Mouse (Mus musculus) G1E (cell line): ENCODE data around the gene Tnni3. TPM values are rescaled to one million over a fixed set of nuclear protein-coding genes. Genes with fewer than 3 reads are reported as not detected.
"Not testable (repeated sequence)": the region's sequence is repeated elsewhere in the genome, so short reads cannot be mapped to it uniquely, and the experiment has no call there.

ENCODE experiments used
- ATAC-seq: 2 replicates; pipeline ENCODE4 v1.8.0; 2016; ENCODE audit warnings: mild to moderate bottlenecking; ENCODE audit not compliant: insufficient number of reproducible peaks, poor library complexity, low FRiP score, severe bottlenecking; ENCODE audit errors: extremely low read depth
- DNase-seq: peaks from one replicate; pipeline ENCODE4 v3.0.0; 2012; ENCODE audit warnings: low spot score
- H3K27me3 ChIP-seq: 2 replicates; pipeline ENCODE4 v1.6.1; 2012; ENCODE audit warnings: mild to moderate bottlenecking, low read length, inconsistent platforms; ENCODE audit not compliant: insufficient read depth
- H3K36me3 ChIP-seq: replicated peaks from 2 replicates; pipeline ENCODE3; 2012; ENCODE audit warnings: mild to moderate bottlenecking, inconsistent platforms
- H3K4me1 ChIP-seq: 2 replicates; pipeline ENCODE4 v1.6.1; 2012; ENCODE audit warnings: low read depth, low read length, inconsistent platforms, mixed read lengths; ENCODE audit not compliant: insufficient read depth
- H3K4me3 ChIP-seq: 2 replicates; pipeline ENCODE4 v1.5.1; 2012; ENCODE audit warnings: low read depth, mild to moderate bottlenecking, inconsistent platforms, low read length, moderate library complexity, mixed read lengths
- H3K9me3 ChIP-seq: replicated peaks from 2 replicates; pipeline ENCODE4 v1.6.1; 2012; ENCODE audit warnings: inconsistent platforms
- CTCF ChIP-seq: IDR thresholded peaks from 2 replicates; pipeline ENCODE4 v1.5.1; 2012; ENCODE audit warnings: low read depth, low read length, inconsistent platforms, mixed read lengths
- GATA1 ChIP-seq: IDR thresholded peaks from 2 replicates; pipeline ENCODE4 v1.6.1; 2012; ENCODE audit warnings: borderline replicate concordance, low read length, inconsistent platforms, mixed read lengths
- GATA2 ChIP-seq: IDR thresholded peaks from 2 replicates; pipeline ENCODE4 v1.6.1; 2012; ENCODE audit warnings: low read depth, low read length, inconsistent platforms, borderline replicate concordance
- POLR2AphosphoS5 ChIP-seq: IDR thresholded peaks from 2 replicates; pipeline ENCODE4 v1.6.1; 2012; ENCODE audit warnings: low read depth, low read length, inconsistent platforms; ENCODE audit not compliant: insufficient replicate concordance
- TAL1 ChIP-seq: conservative IDR thresholded peaks from 2 replicates; pipeline ENCODE4 v1.6.1; 2012; ENCODE audit warnings: low read depth, low read length, inconsistent platforms, mixed read lengths
- polyA plus RNA-seq: library from polyadenylated mRNA; stranded (reverse); fragments of >175 nt; gene quantifications from 2 replicates; pipeline ENCODE4 v1.2.3, GENCODE M21; 2012
- total RNA-seq, 2 experiments: library from RNA; stranded (forward) in 1 of 2; stranded (reverse) in 1 of 2; fragments of 200-1000 nt in 1 of 2; fragments of >200 nt in 1 of 2; fragmentation: Nextera tagmentation in 1 of 2; gene quantifications; 2 replicates each; pipeline ENCODE4 v1.2.3; 2014 to 2017

Gene Tnni3
- total and polyA plus RNA-seq, 3 experiments, result 0.15 TPM; not detected in 2

DNA sequence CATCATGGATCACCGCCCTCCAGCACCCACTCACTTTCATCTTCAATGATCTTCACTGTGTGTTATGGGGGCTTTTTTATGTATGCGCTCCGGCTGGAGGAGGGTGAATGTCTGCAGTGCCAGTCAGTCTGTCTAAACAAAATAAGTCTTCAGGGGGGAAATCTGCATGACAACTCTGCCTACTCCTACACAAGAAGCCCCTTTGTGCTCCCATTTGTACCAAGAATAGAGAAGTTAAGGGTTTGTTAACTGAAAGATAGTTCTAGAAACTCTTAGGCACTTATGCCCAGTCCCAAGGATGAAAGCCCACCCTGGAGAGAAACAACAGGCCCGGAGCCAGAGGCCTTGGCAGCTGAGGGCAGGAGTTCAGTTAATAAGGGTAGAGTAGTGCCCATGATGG, 12.3 kb upstream of the Tnni3 start:
- no peak for TF ChIP-seq POLR2AphosphoS5
- no peak for TF ChIP-seq GATA1
- no peak for TF ChIP-seq GATA2
- TF ChIP-seq CTCF, result no peak
- no peak for TF ChIP-seq TAL1
- H3K4me1 ChIP-seq, result no peaks in the 10 kb centered on the region
- ATAC-seq (no peak), DNase-seq (no peak)
- H3K4me3 ChIP-seq, result no peak overlapping the region
- H3K27me3 ChIP-seq, result peaks cover 24% of the 10 kb centered on the region
- H3K9me3 ChIP-seq, result no peaks in the 10 kb centered on the region
- H3K36me3 ChIP-seq, result no peaks in the 10 kb centered on the region

DNA sequence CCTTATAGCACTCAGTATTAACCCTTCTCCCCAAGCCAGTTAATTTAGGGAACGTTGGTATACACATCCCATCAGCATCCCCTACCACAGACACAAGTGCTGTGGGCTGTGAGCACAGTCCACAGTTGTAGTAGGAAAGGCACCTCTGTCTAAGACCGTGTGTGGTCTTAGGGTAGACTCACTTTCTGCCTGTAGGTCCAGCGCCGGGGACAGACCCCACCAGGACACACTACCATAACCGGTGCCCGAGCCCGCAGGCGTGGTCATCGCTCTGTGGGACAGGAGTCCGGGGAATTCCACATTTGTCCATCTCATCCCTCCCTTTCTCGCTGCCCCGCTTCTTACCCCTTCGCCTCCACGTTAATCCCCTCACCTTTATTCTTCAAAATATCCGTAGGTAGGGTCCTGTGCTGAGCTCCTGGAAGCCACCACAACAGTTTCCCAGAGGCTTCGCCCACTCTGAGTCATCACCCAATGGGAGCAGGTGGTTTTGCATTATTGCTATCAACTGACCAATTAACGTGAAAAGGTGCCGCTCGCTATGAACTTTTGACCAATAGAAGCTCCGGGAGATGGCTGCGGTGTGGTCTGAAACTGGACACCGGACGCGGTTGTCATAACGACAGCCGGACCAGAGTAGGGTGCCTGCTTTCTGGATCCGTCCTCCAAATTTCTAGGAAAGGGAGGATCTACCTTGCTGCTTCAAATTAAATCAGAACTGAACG, 8.1 kb upstream of the Tnni3 start, which contains the start of gene Dnaaf3:
Gene Dnaaf3 (minus strand): TSS at position 449 of the 725 bp plus-strand sequence.
- no peaks in the 10 kb centered on the region for H3K9me3 ChIP-seq
- no peak for DNase-seq
- no peaks in the 10 kb centered on the region for H3K36me3 ChIP-seq
- no peaks in the 10 kb centered on the region for H3K4me1 ChIP-seq
- ATAC-seq, result no peak
- peaks cover 24% of the 10 kb centered on the region for H3K27me3 ChIP-seq
- no peak within 1 kb of the TSS for H3K4me3 ChIP-seq
- TF ChIP-seq GATA2 (no peak), TAL1 (no peak), POLR2AphosphoS5 (no peak), CTCF (no peak), GATA1 (no peak)

DNA sequence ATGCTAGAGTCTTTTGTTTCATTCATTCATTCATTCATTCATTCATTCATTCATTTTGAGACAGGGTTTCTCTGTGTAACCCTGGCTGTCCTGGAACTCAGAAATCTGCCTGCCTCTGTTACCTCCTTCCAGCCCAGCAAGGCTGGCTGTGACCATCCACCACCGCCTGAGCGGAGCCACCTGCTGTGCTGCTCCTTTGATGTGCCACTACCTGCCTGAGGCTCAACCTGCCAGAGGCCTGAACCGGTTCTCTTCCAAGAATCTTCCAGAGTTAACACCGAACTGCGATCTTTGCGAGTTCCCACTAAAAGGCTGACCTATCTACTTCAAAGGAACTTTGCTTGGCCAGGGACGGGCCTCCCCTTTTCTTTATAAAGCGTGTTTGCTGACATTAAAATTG, 6.1 kb upstream of the Tnni3 start:
- H3K27me3 ChIP-seq, result peaks cover 24% of the 10 kb centered on the region
- not testable (repeated sequence) for DNase-seq, H3K36me3 ChIP-seq, H3K4me3 ChIP-seq, ATAC-seq, H3K9me3 ChIP-seq, H3K4me1 ChIP-seq

DNA sequence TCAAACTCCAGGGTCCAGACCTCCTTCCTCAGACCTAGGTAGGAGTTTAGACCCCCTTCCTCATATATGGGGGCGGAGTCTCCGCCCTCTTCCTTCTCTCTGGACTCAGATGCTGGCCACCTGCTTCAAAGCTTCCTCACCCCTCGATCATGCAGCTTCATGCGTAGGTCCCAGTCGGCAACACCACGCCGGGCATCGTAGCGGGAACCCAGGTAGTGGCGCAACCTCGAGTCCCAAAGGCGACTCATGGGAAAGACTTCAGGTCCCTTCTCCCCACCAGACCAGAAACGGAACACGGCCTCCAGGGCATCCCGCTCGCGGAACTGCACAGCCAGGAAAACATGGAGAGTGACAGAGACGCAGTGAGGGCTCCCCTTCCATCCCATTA, 3.3 kb upstream of the Tnni3 start:
- H3K27me3 ChIP-seq, result peaks cover 23% of the 10 kb centered on the region
- H3K4me3 ChIP-seq, result no peak overlapping the region
- TF ChIP-seq GATA1 (no peak), TAL1 (no peak), GATA2 (no peak), POLR2AphosphoS5 (no peak), CTCF (no peak)
- DNase-seq, result no peak
- ATAC-seq, result no peak
- no peaks in the 10 kb centered on the region for H3K36me3 ChIP-seq
- H3K9me3 ChIP-seq, result no peaks in the 10 kb centered on the region
- peaks cover 6% of the 10 kb centered on the region for H3K4me1 ChIP-seq

DNA sequence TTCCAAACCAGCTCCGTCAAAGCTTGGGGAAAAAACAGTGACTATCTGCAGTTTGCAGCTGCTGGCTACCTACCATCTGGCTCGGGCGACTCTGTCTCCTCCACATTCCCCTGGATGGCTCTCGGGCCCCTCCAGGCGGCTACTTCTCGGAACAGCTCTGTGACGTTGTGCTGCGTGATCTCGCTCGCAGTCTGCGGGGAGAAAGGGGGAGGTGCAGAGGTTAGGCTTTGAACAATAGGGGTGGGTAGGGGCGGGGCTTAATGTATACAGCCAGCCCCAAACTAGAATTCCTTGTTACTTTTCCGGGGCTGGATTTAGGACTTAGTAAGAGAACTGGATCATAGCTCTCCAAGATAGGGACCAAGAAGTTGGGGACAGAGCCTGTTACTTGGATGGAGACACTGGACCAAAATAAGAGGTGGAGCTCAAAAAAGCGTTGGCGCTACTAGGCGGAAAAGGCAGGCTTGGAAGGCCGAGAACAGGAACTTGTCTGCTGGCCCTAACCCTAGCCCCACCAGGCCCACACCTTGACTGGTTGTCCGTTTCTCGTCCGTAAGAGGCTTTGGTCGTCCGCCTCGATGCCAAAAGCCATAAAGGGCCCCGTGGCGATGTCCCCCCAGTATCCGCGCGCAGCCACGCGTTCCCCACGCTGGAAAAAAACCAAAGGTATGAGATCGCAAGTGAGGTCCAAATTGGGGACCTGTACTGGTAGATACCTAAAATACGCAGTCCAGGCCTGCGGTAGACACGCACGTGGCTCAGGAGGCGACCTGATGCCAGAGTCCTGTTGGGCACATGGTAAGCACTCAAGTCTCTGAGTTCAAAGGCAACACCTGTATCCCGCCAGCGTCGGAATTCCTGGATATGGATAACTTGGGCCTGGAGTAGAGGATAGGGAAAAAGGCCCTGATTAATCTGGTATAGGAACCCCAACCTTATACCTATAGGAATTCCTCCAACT, 2.6 kb upstream of the Tnni3 start:
- ATAC-seq (no peak; the same call in 1 of the 2 replicates), DNase-seq (peak; percentile 31)
- no peak overlapping the region for H3K4me3 ChIP-seq
- H3K27me3 ChIP-seq, result peaks cover 21% of the 10 kb centered on the region; the same call in 1 of the 2 replicates
- peaks cover 6% of the 10 kb centered on the region for H3K4me1 ChIP-seq
- H3K36me3 ChIP-seq, result no peaks in the 10 kb centered on the region
- no peak for TF ChIP-seq GATA1
- no peak for TF ChIP-seq TAL1
- TF ChIP-seq CTCF, result no peak
- no peak for TF ChIP-seq GATA2
- no peaks in the 10 kb centered on the region for H3K9me3 ChIP-seq

DNA sequence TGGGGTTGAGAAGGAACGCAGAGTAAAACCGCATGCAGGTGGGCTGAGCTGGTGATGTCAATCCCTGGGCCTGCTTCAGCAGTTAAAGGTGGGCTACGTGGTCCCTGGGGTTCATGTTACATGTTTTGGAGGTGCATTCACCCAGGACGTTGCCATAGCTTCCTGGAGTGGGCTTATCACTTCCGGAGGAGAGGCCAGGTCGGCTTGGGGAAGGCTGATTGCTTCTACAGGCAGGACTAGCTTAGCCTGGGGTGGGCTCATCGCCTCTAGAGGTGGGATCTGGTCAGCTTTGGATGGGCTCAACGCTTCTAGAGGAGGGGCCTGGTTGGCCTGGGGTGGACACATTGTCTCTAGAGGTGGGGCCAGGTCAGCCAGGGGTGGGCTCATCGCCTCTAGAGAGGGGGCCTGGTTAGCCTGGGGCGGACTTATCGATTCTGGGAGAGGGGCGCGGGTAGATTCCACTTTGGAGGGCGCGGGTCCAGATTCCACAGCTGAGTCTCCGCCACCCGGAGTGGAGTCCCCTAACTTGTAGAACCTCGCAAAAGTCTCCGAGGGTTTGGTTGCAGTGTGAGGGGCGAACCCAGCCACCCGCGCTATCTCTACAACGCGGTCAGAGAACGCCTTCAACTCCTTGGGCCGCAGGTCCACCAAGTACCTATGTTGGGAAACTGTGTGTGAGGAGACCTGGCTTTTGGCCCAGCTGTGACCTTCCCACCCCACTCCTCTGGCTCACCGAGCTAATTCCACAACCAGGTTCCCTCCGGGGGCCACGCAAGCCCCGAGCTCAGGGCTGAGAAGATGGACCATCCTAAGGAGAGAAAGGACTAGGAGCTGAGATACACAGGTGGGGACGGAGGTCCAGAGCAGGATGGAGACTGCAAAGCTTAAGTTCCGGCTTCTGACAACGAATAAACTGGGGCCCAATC, 561 bp downstream of the Tnni3 start:
- no peak for ATAC-seq
- Histone ChIP-seq H3K4me1 (peaks cover 10% of the 10 kb centered on the region), H3K27me3 (peaks cover 32% of the 10 kb centered on the region), H3K4me3 (no peak overlapping the region), H3K36me3 (no peaks in the 10 kb centered on the region), H3K9me3 (no peaks in the 10 kb centered on the region)
- no peak for DNase-seq
- TF ChIP-seq TAL1 (no peak), CTCF (no peak), GATA1 (no peak), GATA2 (no peak), POLR2AphosphoS5 (no peak)
